Mouse (Mus musculus): ENCODE results near the gene Hist2h4. TPM values are rescaled to one million over a fixed set of nuclear protein-coding genes. Genes with fewer than 3 reads are reported as not detected.
"Not testable (repeated sequence)": the region's sequence is repeated elsewhere in the genome, so short reads cannot be mapped to it uniquely, and the experiment has no call there.

Gene Hist2h4
- 10 to 100 TPM; 29.6 to 29.9 TPM for total RNA-seq (2021)
- long read RNA-seq, experiment 1, result 0 reads
- long read RNA-seq, experiment 2, partial matches to known transcripts, result 0 of 1 reads
- long read RNA-seq, experiment 2, other reads (novel, unspliced or antisense), result 0 of 1 reads

GRCm38 (mm10) chr3:96262979-96263550 lies at the start of gene Hist2h4:
TSS of gene Hist2h4 (minus strand) at chr3:96263311.
- DNase-seq (ENCODE audit: low spot score in 2 of 2), result peak; percentile 97 to 98
- H3K27ac ChIP-seq, result peak within 1 kb of the TSS; percentile 99
- H3K4me3 ChIP-seq, result peak within 1 kb of the TSS; percentile 68
- TF ChIP-seq CTCF (conservative IDR thresholded peaks at IDR 0.05), result peak; percentile 83

- Histone ChIP-seq H3K27ac (no peak overlapping the region), H3K4me3 (no peak overlapping the region)
- peak in 1 of 2 experiments; percentile 42 for DNase-seq (ENCODE audit: low spot score in 2 of 2)
- no peak for TF ChIP-seq CTCF (conservative IDR thresholded peaks at IDR 0.05)
Observed at GRCm38 (mm10) chr3:96312341-96313098, 49.4 kb upstream of the Hist2h4 start.

GRCm38 (mm10) chr3:96309441-96309840 lies 46.3 kb upstream of the Hist2h4 start:
- DNase-seq (ENCODE audit: low spot score in 2 of 2), result no peak
- TF ChIP-seq CTCF (conservative IDR thresholded peaks at IDR 0.05), result no peak
- no peak overlapping the region for H3K27ac ChIP-seq
- no peak overlapping the region for H3K4me3 ChIP-seq

GRCm38 (mm10) chr3:96306506-96306905 lies 43.4 kb upstream of the Hist2h4 start:
- no peak overlapping the region for H3K4me3 ChIP-seq
- H3K27ac ChIP-seq, result no peak overlapping the region
- TF ChIP-seq CTCF (conservative IDR thresholded peaks at IDR 0.05), result no peak
- no peak for DNase-seq (ENCODE audit: low spot score in 2 of 2)

GRCm38 (mm10) chr3:96302076-96302475 lies 39.0 kb upstream of the Hist2h4 start:
- Histone ChIP-seq H3K27ac (no peak overlapping the region), H3K4me3 (no peak overlapping the region)
- no peak for DNase-seq (ENCODE audit: low spot score in 2 of 2)
- no peak for TF ChIP-seq CTCF (conservative IDR thresholded peaks at IDR 0.05)

GRCm38 (mm10) chr3:96300706-96301529 lies 37.8 kb upstream of the Hist2h4 start:
- TF ChIP-seq CTCF (conservative IDR thresholded peaks at IDR 0.05), result no peak

GRCm38 (mm10) chr3:96299562-96299961 lies 36.5 kb upstream of the Hist2h4 start:
- H3K4me3 ChIP-seq, result no peak overlapping the region
- no peak overlapping the region for H3K27ac ChIP-seq
- DNase-seq (ENCODE audit: low spot score in 2 of 2), result no peak
- TF ChIP-seq CTCF (conservative IDR thresholded peaks at IDR 0.05), result no peak

More at GRCm38 (mm10) chr3:96300706-96301529, 37.8 kb upstream of the Hist2h4 start:
- peak overlapping the region; percentile 43; the same call in 1 of the 2 replicates for H3K27ac ChIP-seq
- DNase-seq (ENCODE audit: low spot score in 2 of 2), result no peak
- H3K4me3 ChIP-seq, result peak overlapping the region; percentile 24; the same call in 1 of the 2 replicates

GRCm38 (mm10) chr3:96298360-96298759 lies 35.2 kb upstream of the Hist2h4 start:
- H3K4me3 ChIP-seq, result no peak overlapping the region
- TF ChIP-seq CTCF (conservative IDR thresholded peaks at IDR 0.05), result no peak
- no peak overlapping the region for H3K27ac ChIP-seq
- no peak for DNase-seq (ENCODE audit: low spot score in 2 of 2)

GRCm38 (mm10) chr3:96293787-96294186 lies 30.7 kb upstream of the Hist2h4 start, which contains the start of gene Fcgr1:
TSS of gene Fcgr1 (minus strand) at chr3:96293969.
- H3K4me3 ChIP-seq, result no peak within 1 kb of the TSS; the same call in 1 of the 2 replicates
- no peak for TF ChIP-seq CTCF (conservative IDR thresholded peaks at IDR 0.05)
- no peak for DNase-seq (ENCODE audit: low spot score in 2 of 2)
- H3K27ac ChIP-seq, result peak within 1 kb of the TSS; percentile 10; the same call in 1 of the 2 replicates

GRCm38 (mm10) chr3:96293368-96293767 lies 30.3 kb upstream of the Hist2h4 start:
- TF ChIP-seq CTCF (conservative IDR thresholded peaks at IDR 0.05), result no peak

GRCm38 (mm10) chr3:96292641-96293040 lies 29.5 kb upstream of the Hist2h4 start:
- no peak overlapping the region for H3K4me3 ChIP-seq
- no peak overlapping the region for H3K27ac ChIP-seq
- no peak for DNase-seq (ENCODE audit: low spot score in 2 of 2)
- TF ChIP-seq CTCF (conservative IDR thresholded peaks at IDR 0.05), result no peak

More at GRCm38 (mm10) chr3:96293368-96293767, 30.3 kb upstream of the Hist2h4 start:
- Histone ChIP-seq H3K4me3 (no peak overlapping the region; the same call in 1 of the 2 replicates), H3K27ac (peak overlapping the region; percentile 10; the same call in 1 of the 2 replicates)
- DNase-seq (ENCODE audit: low spot score in 2 of 2), result no peak

- H3K4me3 ChIP-seq; DNase-seq (ENCODE audit: low spot score in 2 of 2); H3K27ac ChIP-seq: not testable (repeated sequence)
Observed at GRCm38 (mm10) chr3:96290727-96291126, 27.6 kb upstream of the Hist2h4 start.
